Mouse (Mus musculus): ENCODE results near the gene Acaa1a.

Gene Acaa1a

GRCm38 (mm10) chr9:119388956-119389355 lies 49.5 kb downstream of the Acaa1a start:
- DNase-seq (ENCODE audit: low spot score), result no peak

GRCm38 (mm10) chr9:119390214-119390613 lies 50.7 kb downstream of the Acaa1a start:
- no peak for DNase-seq (ENCODE audit: low spot score)

GRCm38 (mm10) chr9:119394808-119395207 lies 55.3 kb downstream of the Acaa1a start:
- DNase-seq (ENCODE audit: low spot score), result no peak

Data from MN1 (cell line).